Mouse (Mus musculus): ENCODE data around the gene Dytn. TPM values are rescaled to one million over a fixed set of nuclear protein-coding genes. Genes with fewer than 3 reads are reported as not detected.
A peak's percentile ranks its signal among the peaks of the same experiment; 100 is the strongest.
"Not testable (repeated sequence)": the region's sequence is repeated elsewhere in the genome, so short reads cannot be mapped to it uniquely, and the experiment has no call there.

The Dytn gene
- not detected for total RNA-seq (2022)

DNA sequence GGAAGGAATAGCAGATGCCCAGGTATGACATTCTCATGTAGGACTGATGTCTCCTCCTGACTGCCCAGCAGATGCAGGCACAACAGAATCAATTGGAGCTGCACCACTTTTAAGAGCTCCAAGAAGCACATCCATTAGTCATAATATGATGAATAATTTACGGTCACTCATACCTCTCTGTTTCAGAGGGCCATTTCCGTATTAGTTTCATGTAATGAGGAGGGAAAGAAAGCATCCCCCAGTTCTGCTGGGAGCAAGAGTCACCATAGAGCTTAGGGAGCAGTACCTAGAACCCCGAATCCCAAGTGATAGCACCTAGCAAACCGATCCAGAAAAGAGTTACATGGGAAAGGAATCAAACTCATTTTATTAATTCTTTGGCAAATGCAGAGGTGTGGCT lies at the start of gene Dytn:
Gene Dytn, minus strand, starts transcription at position 101 of the 400 bp plus-strand sequence.
- DNase-seq (ENCODE audit: low spot score in 2 of 2): no peak

DNA sequence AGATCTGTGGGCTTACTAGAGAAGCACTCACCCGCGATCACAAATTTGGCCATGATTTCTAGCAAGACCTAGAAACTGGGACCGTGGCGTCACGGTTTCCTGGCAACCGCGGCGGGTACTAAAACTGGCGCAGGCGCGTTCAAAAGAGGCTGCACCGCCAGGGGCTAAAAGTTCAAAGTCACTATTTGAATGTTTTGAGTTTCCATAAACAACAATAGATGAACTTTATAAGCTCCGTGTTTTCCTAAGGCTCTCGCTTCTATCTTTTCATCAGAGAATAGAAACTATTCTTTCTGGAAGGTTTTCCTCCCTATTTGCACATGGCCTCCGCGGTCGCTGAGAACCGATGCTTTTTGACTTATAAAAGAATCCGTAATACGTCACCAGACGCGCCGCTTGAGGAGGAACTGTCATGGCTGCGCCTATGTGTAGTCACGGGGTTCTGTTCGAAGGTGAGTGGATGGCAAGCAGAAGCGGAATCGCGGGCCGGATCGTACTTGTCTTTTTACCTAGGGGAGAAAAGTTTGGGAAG lies 43.6 kb upstream of the Dytn start, which contains the start of the genes Mdh1b and Fastkd2:
Gene Mdh1b, minus strand, starts transcription at position 79 of the 532 bp plus-strand sequence.
Gene Fastkd2, plus strand, starts transcription at position 375 of the 532 bp plus-strand sequence.
- peak; percentile 88 to 90 for DNase-seq (ENCODE audit: low spot score in 2 of 2)

DNA sequence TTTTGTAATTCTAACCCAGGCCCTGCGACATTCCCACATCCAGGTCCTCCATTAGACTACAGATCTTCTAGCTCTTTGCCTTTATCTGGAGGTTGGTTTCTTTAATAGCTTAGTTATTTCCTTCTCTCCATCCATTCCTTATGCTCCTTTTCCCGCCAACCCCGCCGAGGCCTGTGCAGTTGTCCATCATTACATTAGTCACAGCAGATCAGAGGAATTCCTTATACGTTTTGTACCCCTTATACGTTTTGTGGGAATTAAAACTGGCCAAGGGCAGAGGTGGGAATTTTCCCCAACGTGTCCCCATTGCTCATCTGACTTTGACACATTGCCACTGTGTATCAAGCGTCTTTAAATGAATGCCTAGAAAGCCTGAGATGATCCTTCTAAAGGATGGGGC lies 43.1 kb upstream of the Dytn start:
- DNase-seq (ENCODE audit: low spot score in 2 of 2): no peak

DNA sequence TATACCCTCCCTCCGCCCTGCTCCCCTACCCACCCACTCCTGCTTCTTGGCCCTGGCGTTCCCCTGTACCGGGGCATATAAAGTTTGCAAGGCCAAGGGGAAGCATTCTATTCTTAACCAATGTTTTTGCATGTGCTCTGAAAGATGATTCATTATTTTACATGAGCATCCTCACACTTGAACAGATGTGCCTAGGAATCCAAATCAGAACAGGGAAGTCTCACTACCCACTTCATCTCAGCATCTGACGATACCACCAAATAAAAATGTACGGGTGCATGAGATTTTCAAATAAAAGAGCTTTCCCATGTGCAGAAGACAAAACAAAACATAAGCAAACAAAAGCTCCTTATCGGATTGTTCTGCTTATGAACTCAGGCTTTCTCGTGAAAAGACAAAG lies 33.4 kb upstream of the Dytn start:
- no peak for DNase-seq (ENCODE audit: low spot score in 2 of 2)

DNA sequence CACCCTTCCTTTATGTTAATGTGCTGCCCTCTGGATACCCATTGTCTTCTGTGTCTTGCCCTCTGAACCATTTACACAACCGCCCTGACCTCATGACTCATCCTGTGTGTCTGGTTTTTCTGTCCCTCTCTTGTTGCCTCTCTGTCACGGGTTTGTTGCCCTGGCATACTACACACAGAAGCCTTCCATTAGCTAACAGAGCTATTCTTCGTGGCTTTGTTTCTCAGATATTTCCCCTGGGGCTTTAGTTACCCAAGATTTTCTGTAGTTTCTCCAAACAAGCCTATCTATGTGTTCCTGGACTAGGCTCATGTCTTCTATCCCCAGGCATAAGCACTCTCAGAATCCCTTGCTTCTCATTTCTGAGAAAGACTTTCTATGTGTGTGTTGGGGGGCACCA lies 22.1 kb upstream of the Dytn start:
- DNase-seq (ENCODE audit: low spot score in 2 of 2): no peak

DNA sequence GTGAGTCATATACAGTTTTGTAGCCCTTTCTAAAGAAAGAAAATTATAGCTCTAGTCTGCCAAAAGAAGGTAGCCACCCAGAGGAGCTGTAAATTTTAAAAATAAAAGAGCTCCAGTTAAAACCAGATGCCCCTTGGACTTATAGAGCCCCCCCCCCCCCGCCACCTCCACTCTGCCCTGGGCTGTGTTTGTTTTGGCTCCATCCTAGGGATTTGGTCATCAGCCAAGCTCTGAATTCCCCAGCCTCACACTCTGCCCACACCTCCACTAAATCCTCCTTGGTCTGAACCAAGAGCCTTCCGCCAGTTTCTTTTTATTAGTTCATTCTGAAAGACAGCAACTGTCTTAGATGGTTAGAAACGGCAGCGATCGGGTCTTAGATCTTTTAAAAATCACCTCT lies 19.0 kb upstream of the Dytn start:
- no peak for DNase-seq (ENCODE audit: low spot score in 2 of 2)

DNA sequence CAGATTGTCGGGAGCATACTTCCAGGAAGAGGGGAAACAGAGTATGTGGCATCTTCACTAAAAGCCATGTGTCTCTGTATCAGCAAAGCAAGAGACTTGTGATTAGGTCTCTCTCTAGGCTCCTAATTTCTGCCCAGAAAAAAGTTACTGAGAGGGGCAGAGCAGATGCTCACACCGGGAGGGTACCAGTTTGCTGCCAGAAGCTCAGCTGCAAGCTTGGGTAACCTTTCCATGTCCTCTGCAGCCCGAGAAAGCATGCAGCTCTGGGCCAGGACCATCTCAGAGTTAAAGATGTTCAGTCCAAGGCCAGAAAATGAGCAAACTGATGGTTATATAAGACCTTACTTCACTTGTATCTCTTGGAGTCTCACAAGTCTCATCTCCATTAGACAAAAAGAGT lies 10.1 kb upstream of the Dytn start:
- DNase-seq (ENCODE audit: low spot score in 2 of 2): no peak

DNA sequence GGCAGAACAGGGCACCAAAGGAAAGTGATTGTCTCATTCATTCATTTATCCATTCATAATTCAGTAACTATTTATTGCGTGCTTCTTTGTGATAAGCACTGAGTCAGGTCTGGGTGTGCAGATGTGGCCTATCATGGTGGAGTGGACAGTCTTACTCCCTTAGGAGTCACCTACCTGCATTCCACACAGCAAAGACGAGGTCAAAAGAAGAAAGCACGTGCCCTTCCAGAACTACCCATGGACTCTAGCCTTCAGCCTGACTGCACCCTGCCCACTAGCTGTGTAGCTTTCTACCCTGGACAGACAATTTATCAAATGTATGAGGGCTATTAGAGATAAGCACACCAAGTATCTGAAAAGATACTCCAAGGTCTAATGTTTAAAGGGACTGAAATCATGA lies 10.8 kb downstream of the Dytn start:
- DNase-seq (ENCODE audit: low spot score in 2 of 2): no peak

DNA sequence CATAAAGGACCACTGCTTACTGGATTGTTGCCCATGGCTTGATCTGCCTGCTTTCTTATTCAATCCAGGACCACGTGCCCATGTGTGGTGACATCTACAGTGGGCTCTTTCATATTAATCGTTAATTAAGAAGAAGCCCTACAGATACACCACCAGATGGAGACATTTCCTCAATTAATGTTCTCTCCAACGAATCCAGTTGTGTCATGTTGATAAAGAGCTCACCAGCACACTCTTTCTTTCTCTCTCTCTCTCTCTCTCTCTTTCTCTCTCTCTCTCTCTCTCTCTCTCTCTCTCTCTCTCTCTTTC lies 17.9 kb downstream of the Dytn start:
- DNase-seq (ENCODE audit: low spot score in 2 of 2): no peak

DNA sequence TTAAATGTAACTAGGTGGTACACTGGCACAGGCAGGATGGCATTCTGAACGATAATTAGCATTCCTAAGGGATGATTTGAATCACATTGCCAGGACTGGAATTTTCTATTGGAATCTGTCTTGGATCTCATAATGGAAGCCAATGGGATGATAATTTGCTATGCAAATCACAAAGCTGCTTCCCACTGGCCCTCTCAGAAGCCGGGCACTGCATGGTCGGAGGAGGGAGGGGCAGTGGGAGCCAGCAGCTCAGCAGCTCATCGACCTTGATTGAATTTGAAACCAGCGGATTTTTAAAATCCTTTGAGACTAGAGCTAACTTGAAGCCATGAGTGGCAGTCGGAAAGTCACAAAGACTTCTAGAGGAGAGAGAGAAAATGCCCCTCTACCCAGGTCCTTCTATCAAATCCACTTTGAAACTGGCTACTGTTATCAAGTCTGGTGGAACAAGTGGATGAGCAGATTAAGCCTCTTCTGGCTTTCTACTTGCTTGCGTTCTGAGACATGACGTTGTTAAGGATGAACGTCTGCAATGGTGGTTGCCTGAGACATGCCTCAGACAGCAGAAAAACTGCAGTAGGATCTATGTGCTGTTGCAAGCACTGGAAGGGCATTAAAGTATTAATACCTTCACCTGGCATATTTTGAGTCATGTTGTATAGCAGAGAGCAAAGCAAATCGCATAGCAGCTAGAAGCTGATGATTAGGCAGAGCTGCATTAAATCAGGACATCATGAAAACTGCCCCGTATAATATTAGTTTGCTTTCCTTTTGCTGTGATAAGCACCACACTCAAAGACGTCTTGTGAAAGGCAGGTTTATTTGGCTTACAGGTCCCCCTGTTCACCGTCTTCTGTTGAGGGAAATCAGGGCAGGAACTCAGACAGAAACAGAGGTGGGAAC lies 18.5 kb downstream of the Dytn start:
- DNase-seq (ENCODE audit: low spot score in 2 of 2): no peak

DNA sequence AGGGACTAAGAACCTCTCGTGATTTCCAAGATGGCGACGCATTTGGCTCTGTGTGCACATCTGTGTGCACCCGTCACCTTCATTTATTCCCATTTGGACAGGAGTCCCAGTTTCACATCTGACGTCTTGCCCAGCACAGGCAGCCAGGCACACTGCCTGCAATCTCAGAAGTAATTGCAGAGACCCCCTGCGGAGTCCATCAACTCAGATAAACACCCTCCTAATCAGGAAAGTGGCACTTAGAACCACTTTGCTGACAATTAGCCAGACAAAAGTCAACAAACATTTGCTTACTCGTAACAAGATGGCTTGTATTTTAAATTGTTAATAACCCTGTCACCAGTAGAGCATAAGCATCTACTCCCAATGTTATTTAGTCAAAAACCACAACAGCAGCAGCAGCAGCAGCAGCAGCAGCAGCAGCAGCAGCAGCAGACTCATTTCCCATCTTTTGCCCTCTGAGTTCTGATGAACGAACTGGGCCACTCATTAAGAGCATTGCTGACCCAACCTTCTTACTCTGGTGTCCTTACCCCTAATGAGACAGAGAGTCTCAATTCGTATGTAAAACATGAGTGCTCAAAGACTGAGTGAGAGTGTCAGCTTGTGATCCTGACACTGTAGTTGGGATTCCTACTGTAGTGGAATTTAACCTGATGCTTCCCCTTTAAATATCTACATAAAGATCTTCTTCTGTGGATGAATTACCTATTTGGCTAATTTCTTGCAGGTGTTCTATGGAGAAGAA lies 19.4 kb downstream of the Dytn start:
- DNase-seq (ENCODE audit: low spot score in 2 of 2): no peak

DNA sequence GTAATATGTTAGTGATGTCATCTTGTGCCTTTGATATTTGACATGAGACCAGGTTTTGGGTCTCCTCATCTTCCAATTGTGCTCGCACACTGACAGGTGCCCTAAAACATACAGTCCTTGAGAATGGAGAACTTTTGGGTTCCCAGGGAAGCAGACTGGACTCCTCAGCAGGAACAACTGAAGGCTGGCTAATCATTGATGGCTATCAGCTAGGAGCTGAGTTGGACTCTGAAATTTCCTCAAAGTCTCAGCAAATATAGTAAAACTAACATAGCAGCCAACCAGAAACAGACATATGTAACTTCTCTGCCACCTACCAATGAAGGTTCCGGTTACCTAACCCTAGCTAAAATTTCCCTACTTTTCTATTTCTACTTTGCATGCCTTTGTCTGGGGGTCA lies 20.6 kb downstream of the Dytn start:
- DNase-seq (ENCODE audit: low spot score in 2 of 2): no peak

DNA sequence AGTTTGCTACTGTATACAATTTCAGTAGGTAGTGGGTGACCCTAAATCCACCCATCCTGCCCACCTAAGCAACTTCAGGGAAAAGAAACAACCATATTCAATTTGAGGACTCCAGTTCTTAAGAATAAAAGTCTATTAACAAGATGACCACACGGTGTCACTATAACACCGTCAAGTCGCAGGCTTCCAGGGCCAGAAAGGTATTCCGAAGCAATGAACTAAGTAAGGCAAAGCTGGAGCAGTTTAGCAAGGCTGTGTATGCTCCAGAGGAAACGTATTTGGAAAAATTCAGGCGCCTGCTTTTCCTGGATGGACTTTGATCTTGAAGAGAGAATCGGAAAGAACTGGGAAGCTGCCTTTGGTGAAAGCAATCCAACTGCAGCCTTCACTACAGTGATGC lies 27.1 kb downstream of the Dytn start:
- peak in 1 of 2 experiments; percentile 41 for DNase-seq (ENCODE audit: low spot score in 2 of 2)

DNA sequence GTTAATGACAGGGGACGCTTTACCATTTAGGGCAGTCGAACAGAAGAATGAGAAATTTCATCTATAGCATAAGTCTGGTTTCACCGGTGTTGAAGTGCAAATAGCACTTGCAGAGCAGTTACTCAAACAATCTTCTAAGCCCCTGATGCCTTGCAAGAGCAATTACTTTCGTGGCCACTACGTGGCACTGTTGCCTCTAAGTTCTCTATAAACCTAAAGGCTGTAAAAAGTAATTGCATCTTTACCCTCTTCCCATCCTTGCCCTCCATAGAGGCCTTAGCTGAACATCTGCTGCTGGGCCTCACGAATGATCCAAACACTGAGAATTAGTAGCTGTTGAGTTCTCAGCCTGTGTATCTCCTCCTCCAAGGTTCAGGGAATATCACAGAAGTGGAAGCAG lies 28.7 kb downstream of the Dytn start:
- peak in 1 of 2 experiments; percentile 58 for DNase-seq (ENCODE audit: low spot score in 2 of 2)

DNA sequence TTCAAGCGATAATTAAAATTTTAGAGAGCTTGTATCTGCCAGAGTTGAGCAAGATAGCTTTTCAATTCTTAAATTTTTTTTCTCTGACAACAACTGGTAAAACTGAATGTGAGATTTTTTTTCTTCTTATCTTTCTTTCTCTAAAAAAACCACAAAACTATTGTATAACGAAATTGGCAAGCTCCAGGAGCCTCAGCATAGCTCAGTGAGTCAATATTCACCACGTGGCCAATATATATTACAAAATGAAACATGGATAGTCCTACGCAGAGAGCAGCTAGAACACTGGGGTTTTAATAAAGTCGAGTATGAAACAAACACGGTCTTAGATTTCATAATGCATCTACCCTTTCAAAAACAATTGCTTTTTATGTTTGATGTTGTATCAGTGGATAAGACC lies 46.8 kb downstream of the Dytn start:
- DNase-seq (ENCODE audit: low spot score in 2 of 2): no peak

DNA sequence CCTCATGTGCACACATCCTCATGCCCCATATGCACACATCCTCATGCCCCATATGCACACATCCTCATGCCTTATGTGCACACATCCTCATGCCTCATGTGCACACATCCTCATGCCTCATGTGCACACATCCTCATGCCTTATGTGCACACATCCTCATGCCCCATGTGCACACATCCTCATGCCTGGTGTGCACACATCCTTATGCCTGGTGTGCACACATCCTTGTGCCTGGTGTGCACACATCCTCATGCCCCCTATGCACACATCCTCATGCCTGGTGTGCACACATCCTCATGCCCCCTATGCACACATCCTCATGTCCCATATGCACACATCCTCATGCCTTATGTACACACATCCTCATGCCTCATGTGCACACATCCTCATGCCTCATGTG lies 56.3 kb downstream of the Dytn start:
- not testable (repeated sequence) for DNase-seq (ENCODE audit: low spot score in 2 of 2)

DNA sequence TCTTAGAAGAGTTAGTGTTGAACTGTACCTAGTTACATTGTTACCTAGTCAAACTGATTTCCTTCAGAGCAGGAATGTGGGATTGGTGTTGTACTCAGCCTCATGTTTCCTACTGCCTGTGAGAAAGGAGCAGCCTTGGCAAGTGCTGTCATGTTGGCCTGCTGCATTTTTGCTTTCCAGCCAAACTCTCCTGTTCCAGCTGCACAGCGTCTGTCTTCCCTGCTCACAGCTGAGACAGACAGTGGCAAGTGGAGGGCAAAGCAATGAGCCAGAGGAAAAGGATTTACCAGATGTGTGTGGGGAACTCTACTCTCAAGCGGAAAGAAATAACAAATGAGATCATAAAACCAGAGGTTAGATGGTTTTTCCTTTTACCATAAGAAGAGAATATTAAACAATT lies 58.5 kb downstream of the Dytn start:
- no peak for DNase-seq (ENCODE audit: low spot score in 2 of 2)

DNA sequence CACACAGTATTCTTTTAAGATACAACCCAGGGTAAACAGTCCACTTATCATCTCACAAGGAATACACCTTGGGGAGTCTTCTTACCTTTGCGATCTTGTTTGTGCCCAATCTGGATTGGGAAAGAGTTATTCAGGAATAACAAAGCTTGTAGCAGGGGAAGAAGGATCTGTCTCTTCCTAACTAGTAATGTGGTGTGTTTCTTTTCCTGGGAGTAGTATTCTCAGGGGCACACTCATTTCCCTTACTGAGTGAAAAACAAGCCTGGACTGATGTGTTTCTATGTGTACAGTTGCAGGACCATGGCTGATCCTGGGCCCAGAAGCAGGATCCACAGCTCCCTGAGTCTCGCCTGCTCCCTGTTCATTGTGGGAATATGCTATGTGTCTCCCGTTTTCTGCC lies 71.1 kb downstream of the Dytn start, which contains the start of gene Gm39653:
Gene Gm39653, plus strand, starts transcription at position 301 of the 400 bp plus-strand sequence.
- no peak for DNase-seq (ENCODE audit: low spot score in 2 of 2)

DNA sequence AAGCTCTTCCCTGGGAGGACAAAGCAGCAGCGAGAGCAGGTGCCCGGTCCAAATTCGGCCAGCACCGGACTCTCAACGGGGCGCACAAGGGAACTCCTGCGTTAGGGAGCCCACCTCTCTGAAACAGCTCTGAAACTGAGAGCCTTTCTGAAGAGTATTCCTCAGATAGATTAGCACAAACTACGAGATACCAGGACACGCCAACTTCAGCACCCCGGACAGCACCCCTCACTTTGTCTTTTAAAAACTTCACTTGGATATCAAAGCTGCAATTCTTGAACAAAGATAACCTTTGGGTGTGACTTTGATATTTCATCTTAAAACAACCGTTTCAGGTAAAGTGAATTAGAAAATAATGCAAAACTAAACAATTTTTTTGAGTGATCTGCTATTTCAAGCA lies 72.1 kb downstream of the Dytn start:
- no peak for DNase-seq (ENCODE audit: low spot score in 2 of 2)

DNA sequence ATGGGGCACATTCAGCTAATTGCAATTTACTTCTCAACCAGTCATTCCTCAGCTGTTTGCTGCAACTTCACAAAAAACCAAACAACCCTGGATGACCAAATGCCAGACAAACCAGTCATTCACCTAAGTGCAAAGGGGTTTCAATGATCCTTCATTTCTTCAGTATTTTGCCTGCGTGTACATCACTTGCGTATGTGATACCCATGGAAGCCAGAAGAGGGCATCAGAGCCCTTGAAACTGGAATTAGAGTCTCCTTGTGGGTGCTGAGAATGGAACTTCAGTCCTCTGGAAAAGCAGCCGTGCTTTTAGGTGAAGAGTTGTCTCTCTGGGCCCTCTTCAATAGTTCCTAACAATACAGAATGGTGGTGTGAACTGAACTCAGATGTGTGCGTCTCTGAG lies 77.1 kb downstream of the Dytn start:
- no peak for DNase-seq (ENCODE audit: low spot score in 2 of 2)

DNA sequence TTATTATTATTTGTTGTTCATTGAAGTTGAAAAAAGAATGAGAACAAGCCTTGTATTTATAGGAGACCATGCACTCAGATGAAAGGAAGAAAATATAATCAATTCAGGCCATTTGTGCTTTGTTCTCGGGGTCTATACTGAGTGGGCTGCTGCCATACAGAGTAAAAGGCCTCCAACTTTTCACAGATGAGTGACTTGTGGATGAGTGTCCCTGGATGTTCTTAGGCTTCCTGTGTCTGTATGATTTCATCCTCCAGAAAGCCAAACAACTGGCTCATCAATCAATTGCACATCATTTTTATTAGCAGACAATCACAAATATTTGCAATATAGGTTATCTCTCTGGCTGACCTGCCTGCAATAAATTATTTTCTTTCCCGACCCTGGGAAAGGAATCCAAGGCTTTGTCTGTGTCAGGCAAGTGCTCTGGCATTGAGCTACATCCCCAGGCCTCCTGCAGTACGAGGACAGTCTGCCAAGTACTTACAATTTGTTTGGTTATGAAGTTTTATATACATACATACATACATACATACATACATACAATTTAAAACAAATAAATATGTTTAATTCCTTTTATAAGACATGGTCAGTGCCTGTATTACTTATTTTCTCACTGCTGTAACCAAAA lies 82.7 kb downstream of the Dytn start:
- DNase-seq (ENCODE audit: low spot score in 2 of 2): no peak

DNA sequence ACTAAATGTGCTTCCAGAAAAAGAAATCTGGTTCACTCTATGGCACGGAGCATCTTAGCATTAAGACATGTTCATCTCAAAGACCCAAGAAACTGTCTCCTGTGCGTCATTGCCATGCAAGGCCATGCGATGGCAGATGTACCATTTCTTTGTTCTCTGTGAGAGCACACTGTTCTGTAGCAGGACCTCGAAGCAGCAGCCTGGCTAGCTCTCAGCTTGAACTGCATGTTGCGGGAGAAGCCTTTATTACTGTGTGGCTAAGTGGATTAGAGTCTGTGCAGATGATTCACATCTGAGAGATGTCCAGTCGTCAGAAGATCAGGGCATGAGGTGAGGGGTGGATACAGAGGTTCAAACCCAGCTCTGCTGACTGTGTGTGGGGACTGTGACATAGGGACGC lies 99.9 kb downstream of the Dytn start:
- DNase-seq (ENCODE audit: low spot score in 2 of 2): no peak

Data from layer of hippocampus, adult 8-10 months (tissue).